In the genomic region with DNA sequence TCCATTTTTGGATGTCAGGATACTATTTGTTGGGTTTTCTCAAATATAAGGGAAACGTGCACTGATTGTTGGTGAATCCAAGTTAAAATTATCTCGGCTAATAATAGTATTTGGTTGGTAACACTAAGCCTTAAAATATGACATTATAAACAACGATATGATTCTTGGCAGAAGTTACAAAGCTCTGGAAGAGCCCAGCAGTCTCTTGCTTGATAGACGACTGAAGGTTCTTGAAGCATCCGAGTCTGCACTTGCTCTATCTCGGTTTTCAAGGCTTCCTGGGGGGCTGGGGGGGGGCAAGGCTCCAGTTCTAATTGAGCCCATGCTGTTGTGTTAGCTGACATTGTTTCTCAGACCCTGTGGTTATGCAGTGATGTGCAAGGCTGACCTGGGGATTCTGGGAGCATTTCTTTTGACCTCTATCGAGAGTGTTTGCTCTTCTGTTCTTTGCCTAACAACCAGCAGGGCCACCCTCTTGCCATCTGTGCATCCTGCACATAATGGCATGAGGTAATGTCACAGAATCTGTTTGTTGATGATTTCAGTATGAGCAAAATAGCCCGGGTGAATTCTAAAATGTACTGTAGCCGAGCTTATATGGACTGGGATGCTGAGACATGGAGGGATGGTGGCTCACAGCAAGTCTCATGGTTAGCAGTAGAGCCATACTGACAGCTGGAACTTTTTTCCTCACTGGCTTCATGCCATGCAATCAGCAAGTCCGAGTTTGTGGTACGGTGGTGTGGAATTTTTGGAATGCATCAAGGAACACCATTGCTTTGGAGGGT, we compare ENCODE assay signal across 9 mouse cellular contexts. TPM values are rescaled to one million over a fixed set of nuclear protein-coding genes. Genes with fewer than 3 reads are reported as not detected.
DNase-seq lines count a peak whose midpoint lies in the region; ATAC-seq and TF ChIP-seq lines count a peak whose summit lies in the region.
"Had no signal": no experiment of that assay in that cellular context is flagged by ENCODE, and none has a peak within 500 bp of the region (broad histone marks: within the 10 kb centered on the region; RNA-seq: fewer than 3 reads in every experiment).

No protein-coding gene starts in this region.

- H3K9ac ChIP-seq in heart, embryonic 14.5 days (ENCODE audit: low read length): no peak overlapping the region
- H3K9ac ChIP-seq in midbrain, embryonic 14.5 days (replicated peaks; ENCODE audit: low read length): no peak overlapping the region

- TF ChIP-seq POLR2A in cerebellum, adult 2 months (IDR thresholded peaks at IDR 0.05; ENCODE audit: borderline replicate concordance, insufficient read depth, low read length): peak; percentile 25; the same call in 1 of the 2 replicates

- no peak for TF ChIP-seq CTCF in cerebellum, adult 2 months (IDR thresholded peaks at IDR 0.05; ENCODE audit: borderline replicate concordance, insufficient read depth, low read depth, low read length)

- peak; percentile 29 to 31 for DNase-seq in left cerebral cortex, adult 18-20 months (ENCODE audit: low spot score in 2 of 2)
- no peak for DNase-seq in left cerebral cortex, adult 8-10 months (ENCODE audit: low spot score in 2 of 2)
- peak; percentile 85 to 93 for DNase-seq in cerebellum, adult 2 months
- DNase-seq in midbrain, embryonic 14.5 days: no peak
- no peak for DNase-seq in spleen, postnatal 36 days (ENCODE audit: low spot score in 2 of 2)
- DNase-seq: gastrocnemius, postnatal 10 days; spleen, adult 18-20 months had no signal

- no peak overlapping the region for H3K4me3 ChIP-seq in cerebellum, adult 2 months (replicated peaks; ENCODE audit: insufficient read depth, low read depth, low read length)
- H3K4me3 ChIP-seq in heart, embryonic 14.5 days (ENCODE audit: control insufficient read depth in 1 of 2, insufficient read depth in 1 of 2, low read depth in 1 of 2, low read length in 2 of 2): no peak overlapping the region
- no peak overlapping the region for H3K4me3 ChIP-seq in midbrain, embryonic 14.5 days (replicated peaks; ENCODE audit: low read depth, low read length)

- H3K9me3 ChIP-seq in heart, embryonic 14.5 days (ENCODE audit: control insufficient read depth, low read length): no peaks in the 10 kb centered on the region
- no peaks in the 10 kb centered on the region for H3K9me3 ChIP-seq in midbrain, embryonic 14.5 days (ENCODE audit: control insufficient read depth, low read length)

- H3K4me1 ChIP-seq in cerebellum, adult 2 months (ENCODE audit: control insufficient read depth, insufficient read depth, low read length): peaks cover 43% of the 10 kb centered on the region
- peaks cover 8 to 10% of the 10 kb centered on the region in 2 experiments for H3K4me1 ChIP-seq in heart, embryonic 14.5 days (ENCODE audit: control insufficient read depth in 2 of 2, insufficient read depth in 2 of 2, low read length in 2 of 2)
- 0 out of 2 replicates have a peak, but pooled peaks cover 3% of the 10 kb centered on the region for H3K4me1 ChIP-seq in midbrain, embryonic 14.5 days (ENCODE audit: control insufficient read depth, insufficient read depth, low read length)

- WGBS in cerebellum, adult 2 months: 2% methylated on average over 11 of the region's 11 CpGs
- WGBS in heart, embryonic 14.5 days: 28% methylated on average over 11 of the region's 11 CpGs
- WGBS in midbrain, embryonic 14.5 days: 69% methylated on average over 11 of the region's 11 CpGs

- peak overlapping the region; percentile 96 for H3K27ac ChIP-seq in cerebellum, adult 2 months (ENCODE audit: insufficient read depth, low read length)
- peak overlapping the region in 1 of 2 experiments; percentile 25; a peak in 2 of 4 replicates for H3K27ac ChIP-seq in heart, embryonic 14.5 days (replicated peaks in 1 of 2; ENCODE audit: control insufficient read depth in 1 of 2, insufficient read depth in 1 of 2, low read depth in 2 of 2, low read length in 2 of 2)
- H3K27ac ChIP-seq in midbrain, embryonic 14.5 days (replicated peaks; ENCODE audit: low read depth, low read length): 0 out of 2 replicates have a peak overlapping the region, but pooled peaks have one; percentile 41

- H3K4me2 ChIP-seq in heart, embryonic 14.5 days (ENCODE audit: low read length): peak overlapping the region; percentile 8
- no peak overlapping the region for H3K4me2 ChIP-seq in midbrain, embryonic 14.5 days (ENCODE audit: low read length)

- no peaks in the 10 kb centered on the region for H3K36me3 ChIP-seq in heart, embryonic 14.5 days (ENCODE audit: control insufficient read depth, insufficient read depth, low read length)
- no peaks in the 10 kb centered on the region for H3K36me3 ChIP-seq in midbrain, embryonic 14.5 days (ENCODE audit: control insufficient read depth, insufficient read depth, low read length)

- no peaks in the 10 kb centered on the region for H3K27me3 ChIP-seq in cerebellum, adult 2 months (ENCODE audit: control insufficient read depth, insufficient read depth, low read length)
- no peaks in the 10 kb centered on the region for H3K27me3 ChIP-seq in heart, embryonic 14.5 days (ENCODE audit: control insufficient read depth, insufficient read depth, low read length)
- no peaks in the 10 kb centered on the region for H3K27me3 ChIP-seq in midbrain, embryonic 14.5 days (ENCODE audit: control insufficient read depth, insufficient read depth, low read length)

- no peak for ATAC-seq in heart, embryonic 14.5 days (ENCODE audit: insufficient number of reproducible peaks, insufficient read depth, low FRiP score, low read depth)
- ATAC-seq in midbrain, embryonic 14.5 days (ENCODE audit: low FRiP score, low TSS enrichment): no peak
- no peak for ATAC-seq in erythroblast, adult 5-6 weeks (replicated peaks; ENCODE audit: low FRiP score, poor library complexity, severe bottlenecking)

RNA-seq across cellular contexts. Expression of a gene that starts 28.6 kb away (rescaled TPM):
- under 1 TPM; 0.61 to 0.93 TPM for total RNA-seq in left cerebral cortex, adult 18-20 months (2021)
- total RNA-seq in left cerebral cortex, adult 8-10 months (2022): 1 to 10 TPM; 1.2 to 2.5 (median 2.3) TPM
- 2.1 and 3.0 TPM in 2 replicates for polyA plus RNA-seq in cerebellum, adult 2 months (2012; rRNA removed)
- polyA plus RNA-seq in heart, embryonic 14.5 days (2014; fragmentation: Nextera tagmentation; extraction: Ambion mirVana): 0.81 and 1.9 TPM in 2 replicates
- polyA plus RNA-seq in midbrain, embryonic 14.5 days (2014; fragmentation: Nextera tagmentation; extraction: Ambion mirVana): 0.82 and 2.1 TPM in 2 replicates
- not detected in 2 replicates for total RNA-seq in erythroblast, adult 5-6 weeks (2015; ENCODE audit: low replicate concordance)
- not detected in 2 replicates for total RNA-seq in erythroblast, adult 5-6 weeks (2017; ENCODE audit: low replicate concordance)

RNA-seq across cellular contexts. Expression of a gene that starts 32.4 kb away (rescaled TPM):
- total RNA-seq in left cerebral cortex, adult 18-20 months (2021): 100 to 1,000 TPM; 110 to 114 TPM
- 100 to 1,000 TPM in 3 of 4 experiments, 10 to 100 TPM in 1; 90.4 to 114 (median 108) TPM for total RNA-seq in left cerebral cortex, adult 8-10 months (2022)
- 112 and 134 TPM in 2 replicates for polyA plus RNA-seq in cerebellum, adult 2 months (2012; rRNA removed)
- 3.3 and 3.8 TPM in 2 replicates for polyA plus RNA-seq in heart, embryonic 14.5 days (2014; fragmentation: Nextera tagmentation; extraction: Ambion mirVana)
- 25.7 and 26.7 TPM in 2 replicates for polyA plus RNA-seq in midbrain, embryonic 14.5 days (2014; fragmentation: Nextera tagmentation; extraction: Ambion mirVana)
- 1.9 TPM in 1 of 2 replicates, not detected in the other for total RNA-seq in erythroblast, adult 5-6 weeks (2015; ENCODE audit: low replicate concordance)
- 0.14 and 1.3 TPM in 2 replicates for total RNA-seq in erythroblast, adult 5-6 weeks (2017; ENCODE audit: low replicate concordance)

Comparison
In these comparisons a context has a peak if more than half of its experiments do, and no peak if none do; other contexts are left out.
1. DNase-seq: peak in left cerebral cortex, adult 18-20 months (2 of 2) and cerebellum, adult 2 months (2 of 2); none in left cerebral cortex, adult 8-10 months (0 of 2), midbrain, embryonic 14.5 days (single experiment) and spleen, postnatal 36 days (0 of 2).
2. RNA of a gene that starts 32.4 kb away (total RNA-seq): 110 to 114 TPM in left cerebral cortex, adult 18-20 months and 90.4 to 114 TPM in left cerebral cortex, adult 8-10 months; 0.14 to 1.9 TPM in erythroblast, adult 5-6 weeks; every median in the first group is over 10 times any median in the second.